Mouse (Mus musculus) stomach, embryonic 14.5 days (tissue): Measurements from ENCODE around the gene Pnp. TPM values are rescaled to one million over a fixed set of nuclear protein-coding genes. Genes with fewer than 3 reads are reported as not detected.

Experiments used
- ATAC-seq: fragments of 200-750 bp; cut with Nextera tagmentation; 2 replicates; pipeline ENCODE4 v1.8.0; 2017; ENCODE audit warnings: low read depth, moderate TSS enrichment; ENCODE audit not compliant: insufficient number of reproducible peaks, insufficient read depth, low FRiP score
- H3K27ac ChIP-seq: fragments of 300-500 bp; sonication (generic); 2 replicates; pipeline ENCODE4 v1.5.1; 2014; ENCODE audit warnings: mild to moderate bottlenecking, low read length, moderate library complexity, mixed read lengths
- H3K27me3 ChIP-seq: fragments of 300-500 bp; sonication (generic); 2 replicates; pipeline ENCODE4 v1.6.1; 2014; ENCODE audit warnings: low read length, control low read depth, mixed read lengths; ENCODE audit not compliant: control insufficient read depth, insufficient read depth
- H3K36me3 ChIP-seq: fragments of 300-500 bp; sonication (generic); 2 replicates; pipeline ENCODE4 v1.6.1; 2014; ENCODE audit warnings: mild to moderate bottlenecking, control low read depth, low read length, moderate library complexity, mixed read lengths; ENCODE audit not compliant: control insufficient read depth, insufficient read depth
- H3K4me1 ChIP-seq: fragments of 300-500 bp; sonication (generic); 2 replicates; pipeline ENCODE4 v1.6.1; 2014; ENCODE audit warnings: low read length, control low read depth, mixed read lengths; ENCODE audit not compliant: control insufficient read depth, insufficient read depth
- H3K4me2 ChIP-seq: fragments of 300-500 bp; sonication (generic); replicated peaks from 2 replicates; pipeline ENCODE4 v1.6.1; 2014; ENCODE audit warnings: low read depth, low read length, control low read depth
- H3K4me3 ChIP-seq: fragments of 300-500 bp; sonication (generic); 2 replicates; pipeline ENCODE4 v1.5.1; 2014; ENCODE audit warnings: low read depth, low read length, control low read depth
- H3K9ac ChIP-seq: fragments of 300-500 bp; sonication (generic); replicated peaks from 2 replicates; pipeline ENCODE4 v1.6.1; 2014; ENCODE audit warnings: low read depth, mild to moderate bottlenecking, control low read depth, low read length, moderate library complexity, mixed read lengths
- H3K9me3 ChIP-seq: fragments of 300-500 bp; sonication (generic); 2 replicates; pipeline ENCODE4 v1.6.1; 2016; ENCODE audit warnings: low read depth, low read length, control low read depth; ENCODE audit not compliant: control insufficient read depth
- WGBS: fragments of 180-500 bp; shearing (Covaris S2); extraction: QIAGEN DNeasy Blood & Tissue Kit; methylation state at CpG from one replicate; pipeline ENCODE4 v1.1.7; 2014; 5-methylcytosine and 5-hydroxymethylcytosine counted together
- polyA plus RNA-seq: library from polyadenylated mRNA; unstranded; fragments of >200 nt; fragmentation: Nextera tagmentation; extraction: Ambion mirVana; gene quantifications from 2 replicates; pipeline ENCODE4 v1.2.1, GENCODE M21; 2014

Pnp gene
- polyA plus RNA-seq, 1 experiment from 2014 or later: 59.5 TPM

DNA sequence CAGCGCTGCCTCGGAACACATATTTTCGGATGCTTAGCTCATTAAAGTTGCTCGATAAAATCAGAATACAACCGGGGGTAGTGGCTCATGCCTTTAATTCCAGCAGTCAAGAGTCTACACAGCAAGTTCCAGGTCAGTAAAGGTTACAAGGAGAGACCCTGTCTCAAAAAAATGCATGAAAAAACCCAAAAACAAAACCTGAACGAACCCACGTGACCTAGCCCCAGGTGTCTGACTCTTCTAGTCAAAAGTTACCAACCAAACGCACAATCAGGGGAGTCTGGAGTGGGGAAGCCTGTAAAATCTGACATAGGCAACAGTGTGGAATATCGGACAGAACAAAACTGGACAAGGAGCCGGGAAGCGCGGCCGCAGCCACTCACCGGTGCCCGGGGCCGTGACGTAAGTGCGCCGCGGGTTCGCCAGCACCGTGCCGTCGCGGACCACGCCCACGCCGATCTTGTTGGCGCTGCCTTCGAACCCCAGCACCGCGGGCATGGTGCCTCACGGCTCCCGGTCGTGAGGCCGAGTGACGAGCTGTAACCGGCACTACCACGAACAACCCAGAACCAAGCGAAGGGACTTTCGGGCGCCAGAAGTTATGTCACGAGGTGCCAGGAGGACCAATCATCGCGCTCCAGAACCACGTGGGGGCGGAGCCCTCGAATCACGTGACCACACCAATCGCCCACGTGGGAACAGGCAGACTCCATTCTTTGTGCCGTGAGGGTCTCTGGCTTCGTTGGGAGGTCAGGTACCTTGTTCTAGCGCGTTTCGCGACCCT, 6.4 kb upstream of the Pnp start, which contains the start of the genes Osgep and Apex1:
Gene Osgep, minus strand, starts transcription at position 613 of the 784 bp plus-strand sequence.
Gene Apex1, plus strand, starts transcription at position 688 of the 784 bp plus-strand sequence.
- Histone ChIP-seq H3K27ac (peak within 1 kb of the TSS; percentile 91), H3K9ac (peak within 1 kb of the TSS; percentile 72), H3K27me3 (no peaks in the 10 kb centered on the region), H3K4me2 (peak within 1 kb of the TSS; percentile 86), H3K36me3 (peaks cover 27% of the 10 kb centered on the region), H3K9me3 (no peaks in the 10 kb centered on the region), H3K4me1 (peaks cover 15% of the 10 kb centered on the region), H3K4me3 (peak within 1 kb of the TSS; percentile 82)
- under 1% methylated on average over 57 of the region's 57 CpGs for WGBS
- peak; percentile 96 for ATAC-seq

DNA sequence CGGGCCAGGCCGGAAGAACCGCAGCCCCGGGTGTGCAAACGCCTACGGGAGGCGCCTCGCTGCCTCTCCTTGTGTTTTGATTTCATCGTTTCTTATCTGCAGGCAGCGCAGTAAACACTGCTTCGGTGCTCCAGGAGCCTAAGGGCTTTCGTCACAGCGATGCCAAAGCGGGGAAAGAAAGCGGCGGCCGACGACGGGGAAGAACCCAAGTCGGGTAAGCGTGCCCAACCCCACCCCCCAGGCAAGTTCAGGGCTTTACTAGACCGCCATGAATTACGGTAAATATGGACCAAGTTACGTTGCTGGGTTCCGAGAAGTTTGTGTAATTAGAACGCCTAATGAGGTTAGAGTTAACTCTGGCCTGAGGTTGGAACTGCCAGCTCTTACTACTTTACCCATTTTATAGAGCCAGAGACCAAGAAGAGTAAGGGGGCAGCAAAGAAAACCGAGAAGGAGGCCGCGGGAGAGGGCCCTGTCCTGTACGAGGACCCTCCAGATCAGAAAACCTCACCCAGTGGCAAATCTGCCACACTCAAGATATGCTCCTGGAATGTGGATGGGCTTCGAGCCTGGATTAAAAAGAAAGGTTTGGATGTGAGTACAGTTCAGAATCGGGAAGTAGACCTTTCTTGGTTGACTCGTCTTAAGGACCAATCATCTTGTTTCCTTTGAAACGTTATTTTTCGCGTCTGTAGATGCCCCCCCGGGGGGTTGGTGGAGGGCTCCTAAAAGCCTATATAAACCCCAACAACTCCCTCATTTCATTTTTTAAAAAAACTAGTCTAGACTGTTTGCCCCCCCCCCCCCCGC, 5.6 kb upstream of the Pnp start:
- Histone ChIP-seq H3K9ac (peak overlapping the region; percentile 72), H3K9me3 (no peaks in the 10 kb centered on the region), H3K27me3 (no peaks in the 10 kb centered on the region), H3K27ac (peak overlapping the region; percentile 91), H3K4me3 (peak overlapping the region; percentile 82), H3K4me2 (peak overlapping the region; percentile 86), H3K4me1 (peaks cover 22% of the 10 kb centered on the region), H3K36me3 (peaks cover 27% of the 10 kb centered on the region)
- WGBS: 2% methylated on average over 35 of the region's 38 CpGs
- ATAC-seq: peak; percentile 10; the same call in 1 of the 2 replicates

DNA sequence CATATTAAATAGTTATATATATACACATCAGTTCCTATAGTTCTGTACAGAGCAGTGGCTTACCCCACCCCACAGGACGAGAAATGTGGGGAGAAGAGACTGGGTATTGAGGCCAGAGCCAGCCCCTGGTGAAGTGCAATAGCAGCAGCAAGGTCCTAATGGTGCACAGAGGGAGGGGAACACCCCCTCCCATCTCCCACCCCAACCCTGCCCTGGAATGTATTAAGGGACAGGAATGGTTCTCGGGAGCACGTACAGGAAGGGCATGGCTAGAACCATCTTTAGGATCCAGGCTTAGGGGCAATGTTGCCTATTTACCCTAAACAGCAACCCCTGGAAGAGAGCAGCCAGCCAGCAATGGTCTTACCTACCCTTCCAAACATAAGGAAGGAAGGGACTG, 3.5 kb upstream of the Pnp start:
- no peaks in the 10 kb centered on the region for H3K27me3 ChIP-seq

DNA sequence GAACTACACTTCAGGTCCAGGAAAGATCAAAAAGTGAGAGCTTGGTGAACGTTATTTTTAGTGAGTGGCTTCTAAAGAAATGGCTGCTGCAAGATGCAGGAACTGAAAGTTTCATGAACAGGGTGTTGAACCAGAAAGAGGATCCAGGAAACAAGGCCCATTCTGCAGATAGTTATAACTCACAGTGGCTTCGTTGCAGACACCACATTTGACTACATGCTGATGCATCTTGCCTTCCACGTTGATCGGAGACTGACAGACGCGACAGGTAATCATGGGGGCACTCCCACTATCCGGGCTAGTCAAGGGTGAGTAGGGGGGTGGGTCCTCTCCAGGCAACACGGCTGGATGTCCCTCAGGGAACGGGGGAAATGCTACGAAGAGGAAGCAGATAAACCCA, 931 bp upstream of the Pnp start:
- no peaks in the 10 kb centered on the region for H3K9me3 ChIP-seq
- peak overlapping the region; percentile 77 for H3K4me2 ChIP-seq
- 15% methylated on average over 10 of the region's 10 CpGs for WGBS
- H3K4me1 ChIP-seq: peaks cover 15% of the 10 kb centered on the region
- H3K9ac ChIP-seq: peak overlapping the region; percentile 94
- ATAC-seq: no peak
- peak overlapping the region; percentile 89 for H3K27ac ChIP-seq
- peaks cover 27% of the 10 kb centered on the region for H3K36me3 ChIP-seq
- peak overlapping the region; percentile 85 for H3K4me3 ChIP-seq
- no peaks in the 10 kb centered on the region for H3K27me3 ChIP-seq

More for the DNA sequence above, 3.5 kb upstream of the Pnp start:
- Histone ChIP-seq H3K4me2 (no peak overlapping the region), H3K36me3 (peaks cover 27% of the 10 kb centered on the region), H3K27ac (no peak overlapping the region), H3K4me3 (no peak overlapping the region), H3K9me3 (no peaks in the 10 kb centered on the region), H3K9ac (no peak overlapping the region), H3K4me1 (peaks cover 22% of the 10 kb centered on the region)
- ATAC-seq: no peak
- 71% methylated on average over 3 of the region's 3 CpGs for WGBS

DNA sequence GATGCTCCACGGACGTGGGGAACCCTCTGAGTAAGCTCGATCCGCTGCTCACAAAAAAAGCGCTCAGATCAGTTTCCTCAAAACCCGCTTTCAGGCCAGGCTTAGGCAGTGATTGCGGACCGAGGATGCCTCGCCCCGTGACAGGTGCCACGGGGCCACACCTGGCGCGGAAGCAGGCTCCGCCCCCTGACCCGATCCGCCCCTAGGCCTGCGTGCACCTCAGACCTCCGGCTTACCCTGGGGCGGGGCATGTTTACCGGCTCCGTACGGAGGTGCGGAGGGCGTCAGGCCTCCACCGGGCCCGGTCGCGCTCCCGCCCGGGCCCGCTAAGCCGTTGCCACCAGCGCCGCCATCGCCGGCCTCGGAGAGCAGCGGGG, 517 bp upstream of the Pnp start:
- Histone ChIP-seq H3K36me3 (peaks cover 27% of the 10 kb centered on the region), H3K4me1 (peaks cover 15% of the 10 kb centered on the region), H3K27me3 (no peaks in the 10 kb centered on the region), H3K27ac (peak overlapping the region; percentile 89), H3K4me2 (peak overlapping the region; percentile 77), H3K9me3 (no peaks in the 10 kb centered on the region), H3K4me3 (peak overlapping the region; percentile 85), H3K9ac (peak overlapping the region; percentile 94)
- ATAC-seq: peak; percentile 39
- WGBS: under 1% methylated on average over 38 of the region's 38 CpGs

DNA sequence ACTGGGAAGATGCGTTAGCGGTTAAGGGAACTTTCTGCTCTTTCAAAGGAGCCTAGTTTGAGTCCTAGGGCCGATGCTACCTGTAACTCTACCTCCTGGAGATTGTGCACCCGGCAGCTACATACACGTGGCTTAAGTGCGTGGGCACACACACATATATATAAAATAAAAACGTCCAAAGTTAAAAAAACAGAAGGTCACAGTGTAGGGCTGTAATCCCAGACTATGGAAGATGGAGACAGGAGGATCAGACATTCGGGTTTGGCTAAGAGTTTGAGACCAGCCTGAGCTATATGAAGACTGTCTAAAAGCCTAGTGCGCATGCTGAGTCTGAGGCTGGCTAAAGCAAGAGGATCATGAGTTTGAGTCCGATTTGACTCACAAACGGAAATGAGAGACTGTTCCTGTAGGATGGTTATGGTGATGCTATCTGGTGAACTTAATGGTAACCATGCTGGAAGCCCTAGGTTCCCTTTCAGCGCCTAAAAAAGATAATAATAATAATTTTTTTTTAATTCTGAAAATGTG, 675 bp downstream of the Pnp start:
- H3K4me3 ChIP-seq: peak overlapping the region; percentile 85
- H3K9ac ChIP-seq: peak overlapping the region; percentile 48
- ATAC-seq: no peak
- 10% methylated on average over 12 of the region's 12 CpGs for WGBS
- H3K36me3 ChIP-seq: peaks cover 21% of the 10 kb centered on the region
- H3K27me3 ChIP-seq: no peaks in the 10 kb centered on the region
- H3K27ac ChIP-seq: peak overlapping the region; percentile 78
- peaks cover 8% of the 10 kb centered on the region; the same call in 1 of the 2 replicates for H3K4me1 ChIP-seq
- no peaks in the 10 kb centered on the region for H3K9me3 ChIP-seq
- H3K4me2 ChIP-seq: peak overlapping the region; percentile 59

DNA sequence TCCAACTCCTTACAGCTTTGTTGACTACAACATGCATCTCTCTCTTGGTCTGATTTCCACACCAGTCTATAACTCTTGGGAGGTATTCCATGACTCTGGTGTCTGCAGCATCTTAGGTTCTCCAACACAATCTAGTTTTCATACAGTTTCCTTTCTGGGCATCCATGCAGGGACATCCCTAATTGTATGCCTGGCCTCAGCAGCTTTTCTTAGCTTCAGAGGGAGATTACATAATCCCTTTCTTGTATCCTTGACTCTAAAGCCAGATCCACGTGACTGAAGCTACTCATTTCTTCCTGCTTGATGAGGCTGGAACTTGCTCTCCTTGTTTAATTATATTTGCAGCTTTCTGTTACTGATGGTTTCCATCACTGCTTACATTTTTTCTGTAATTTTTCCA, 5.8 kb downstream of the Pnp start:
- no peaks in the 10 kb centered on the region for H3K4me1 ChIP-seq
- H3K9ac ChIP-seq: no peak overlapping the region
- H3K27ac ChIP-seq: no peak overlapping the region
- H3K9me3 ChIP-seq: no peaks in the 10 kb centered on the region
- 57% methylated on average over 1 of the region's 1 CpGs for WGBS
- H3K27me3 ChIP-seq: no peaks in the 10 kb centered on the region
- H3K36me3 ChIP-seq: no peaks in the 10 kb centered on the region
- no peak overlapping the region for H3K4me3 ChIP-seq
- no peak overlapping the region for H3K4me2 ChIP-seq
- no peak for ATAC-seq

DNA sequence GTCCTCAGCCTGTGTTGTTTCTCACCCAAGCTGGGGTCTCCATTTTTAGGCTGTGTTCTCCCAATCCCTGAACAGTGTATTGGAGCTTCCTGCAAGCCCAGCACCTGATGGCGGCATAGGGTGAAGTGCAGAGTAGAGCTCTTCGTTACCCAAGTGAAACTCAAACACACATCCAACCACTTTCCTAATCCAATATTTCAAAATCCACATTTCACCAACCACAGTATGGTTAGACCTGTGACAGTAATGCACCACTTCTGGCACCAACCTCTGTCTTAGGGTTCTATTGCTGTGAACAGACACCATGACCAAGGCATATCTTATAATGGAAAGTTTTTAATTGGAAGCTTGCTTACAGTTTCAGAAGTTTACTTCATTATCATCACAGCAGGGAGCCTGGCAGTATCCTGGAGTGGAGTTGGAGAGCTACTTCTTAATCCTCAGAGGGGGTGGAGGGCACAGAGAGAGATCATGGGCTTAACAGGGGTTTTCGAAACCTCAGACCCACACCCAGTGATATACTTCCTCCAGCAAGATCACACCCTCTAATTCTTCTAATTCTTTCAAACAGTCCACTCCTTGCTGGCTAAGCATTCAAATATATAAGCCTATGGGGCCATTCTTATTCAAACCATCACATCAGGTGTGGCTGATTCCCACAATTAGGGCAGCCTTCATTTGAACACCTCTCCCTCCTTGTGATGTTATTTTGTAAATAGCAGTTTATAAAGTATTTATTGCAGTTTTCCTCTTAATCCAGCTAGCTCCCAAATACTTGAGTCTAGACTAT, 7.4 kb downstream of the Pnp start:
- no peaks in the 10 kb centered on the region for H3K27me3 ChIP-seq
- H3K9me3 ChIP-seq: no peaks in the 10 kb centered on the region
- no peak overlapping the region for H3K4me3 ChIP-seq
- no peaks in the 10 kb centered on the region for H3K4me1 ChIP-seq
- no peak overlapping the region for H3K27ac ChIP-seq
- no peak overlapping the region for H3K9ac ChIP-seq
- no peak overlapping the region for H3K4me2 ChIP-seq
- H3K36me3 ChIP-seq: no peaks in the 10 kb centered on the region
- no peak for ATAC-seq
- 86% methylated on average over 3 of the region's 3 CpGs for WGBS
